Mouse (Mus musculus): ENCODE measurements around the gene Elfn1.

- no peak for TF ChIP-seq MAZ (IDR thresholded peaks at IDR 0.05; ENCODE audit: low read depth, low read length)
- TF ChIP-seq PAX5 (IDR thresholded peaks at IDR 0.05; ENCODE audit: low read length) = no peak
- TF ChIP-seq CTCF (conservative IDR thresholded peaks at IDR 0.05 in 1 of 2, IDR thresholded peaks at IDR 0.05 in 1 of 2; ENCODE audit: low read depth in 2 of 2, low read length in 2 of 2) = no peak
- no peak for TF ChIP-seq POLR2A (IDR thresholded peaks at IDR 0.05; ENCODE audit: low read depth, low read length)
- TF ChIP-seq BHLHE40 (IDR thresholded peaks at IDR 0.05; ENCODE audit: low read depth, low read length) = no peak
- TF ChIP-seq TCF12 (IDR thresholded peaks at IDR 0.05; ENCODE audit: low read depth, low read length) = no peak
Measured at GRCm38 (mm10) chr5:140007656-140008522, 100.1 kb downstream of the Elfn1 start.
